Mouse (Mus musculus): ENCODE results near the gene Lrp1. TPM values are rescaled to one million over a fixed set of nuclear protein-coding genes. Genes with fewer than 3 reads are reported as not detected.
A peak's percentile ranks its signal among the peaks of the same experiment; 100 is the strongest.

Gene Lrp1
- polyA plus RNA-seq, 1 experiment: 2.1 TPM

- Histone ChIP-seq H3K4me1 (ENCODE audit: control insufficient read depth) (peaks cover 6% of the 10 kb centered on the region), H3K9me3 (ENCODE audit: control insufficient read depth, low read length) (no peaks in the 10 kb centered on the region), H3K36me3 (ENCODE audit: control insufficient read depth) (peaks cover 32% of the 10 kb centered on the region), H3K4me3 (replicated peaks) (no peak overlapping the region), H3K27me3 (ENCODE audit: control insufficient read depth) (no peaks in the 10 kb centered on the region)
- TF ChIP-seq TAL1 (IDR thresholded peaks at IDR 0.05; ENCODE audit: low read length): no peak
- TF ChIP-seq GATA1 (IDR thresholded peaks at IDR 0.05; ENCODE audit: low read length): no peak
These were observed 44.5 kb downstream of the Lrp1 start for GRCm38 (mm10) chr10:127576381-127576961.

- peaks cover 13% of the 10 kb centered on the region for H3K4me1 ChIP-seq (ENCODE audit: control insufficient read depth)
- no peak for TF ChIP-seq GATA1 (IDR thresholded peaks at IDR 0.05; ENCODE audit: low read length)
- TF ChIP-seq TAL1 (IDR thresholded peaks at IDR 0.05; ENCODE audit: low read length): no peak
- H3K36me3 ChIP-seq (ENCODE audit: control insufficient read depth): peaks cover 34% of the 10 kb centered on the region
- H3K9me3 ChIP-seq (ENCODE audit: control insufficient read depth, low read length): no peaks in the 10 kb centered on the region
- H3K4me3 ChIP-seq (replicated peaks): no peak overlapping the region
- H3K27me3 ChIP-seq (ENCODE audit: control insufficient read depth): no peaks in the 10 kb centered on the region
These were observed 45.2 kb downstream of the Lrp1 start for GRCm38 (mm10) chr10:127575741-127576140.

GRCm38 (mm10) chr10:127572281-127572680 lies 48.7 kb downstream of the Lrp1 start:
- Histone ChIP-seq H3K4me3 (replicated peaks) (no peak overlapping the region), H3K27me3 (ENCODE audit: control insufficient read depth) (no peaks in the 10 kb centered on the region), H3K9me3 (ENCODE audit: control insufficient read depth, low read length) (no peaks in the 10 kb centered on the region), H3K4me1 (ENCODE audit: control insufficient read depth) (peaks cover 32% of the 10 kb centered on the region), H3K36me3 (ENCODE audit: control insufficient read depth) (peaks cover 38% of the 10 kb centered on the region)
- TF ChIP-seq TAL1 (IDR thresholded peaks at IDR 0.05; ENCODE audit: low read length) (no peak), GATA1 (IDR thresholded peaks at IDR 0.05; ENCODE audit: low read length) (no peak)

GRCm38 (mm10) chr10:127570937-127571641 lies 49.9 kb downstream of the Lrp1 start:
- TF ChIP-seq GATA1 (IDR thresholded peaks at IDR 0.05; ENCODE audit: low read length): no peak
- no peak for TF ChIP-seq TAL1 (IDR thresholded peaks at IDR 0.05; ENCODE audit: low read length)
- H3K9me3 ChIP-seq (ENCODE audit: control insufficient read depth, low read length): no peaks in the 10 kb centered on the region
- H3K4me1 ChIP-seq (ENCODE audit: control insufficient read depth): peaks cover 32% of the 10 kb centered on the region
- no peak overlapping the region for H3K4me3 ChIP-seq (replicated peaks)
- peaks cover 39% of the 10 kb centered on the region for H3K36me3 ChIP-seq (ENCODE audit: control insufficient read depth)
- H3K27me3 ChIP-seq (ENCODE audit: control insufficient read depth): peaks cover 6% of the 10 kb centered on the region

GRCm38 (mm10) chr10:127570384-127570783 lies 50.6 kb downstream of the Lrp1 start:
- TF ChIP-seq TAL1 (IDR thresholded peaks at IDR 0.05; ENCODE audit: low read length) (peak; percentile 39; the same call in 1 of the 3 replicates), GATA1 (IDR thresholded peaks at IDR 0.05; ENCODE audit: low read length) (no peak)
- Histone ChIP-seq H3K4me3 (replicated peaks) (peak overlapping the region; percentile 13), H3K36me3 (ENCODE audit: control insufficient read depth) (peaks cover 40% of the 10 kb centered on the region), H3K27me3 (ENCODE audit: control insufficient read depth) (peaks cover 11% of the 10 kb centered on the region), H3K4me1 (ENCODE audit: control insufficient read depth) (peaks cover 32% of the 10 kb centered on the region), H3K9me3 (ENCODE audit: control insufficient read depth, low read length) (no peaks in the 10 kb centered on the region)

- TF ChIP-seq TAL1 (IDR thresholded peaks at IDR 0.05; ENCODE audit: low read length) (no peak), GATA1 (IDR thresholded peaks at IDR 0.05; ENCODE audit: low read length) (no peak)
- H3K9me3 ChIP-seq (ENCODE audit: control insufficient read depth, low read length): no peaks in the 10 kb centered on the region
- no peak overlapping the region for H3K4me3 ChIP-seq (replicated peaks)
- H3K36me3 ChIP-seq (ENCODE audit: control insufficient read depth): peaks cover 36% of the 10 kb centered on the region
- H3K4me1 ChIP-seq (ENCODE audit: control insufficient read depth): peaks cover 32% of the 10 kb centered on the region
- peaks cover 14% of the 10 kb centered on the region for H3K27me3 ChIP-seq (ENCODE audit: control insufficient read depth)
These were observed 51.5 kb downstream of the Lrp1 start for GRCm38 (mm10) chr10:127569450-127569849.

- Histone ChIP-seq H3K4me3 (replicated peaks) (no peak overlapping the region), H3K9me3 (ENCODE audit: control insufficient read depth, low read length) (no peaks in the 10 kb centered on the region), H3K4me1 (ENCODE audit: control insufficient read depth) (peaks cover 28% of the 10 kb centered on the region), H3K27me3 (ENCODE audit: control insufficient read depth) (peaks cover 16% of the 10 kb centered on the region), H3K36me3 (ENCODE audit: control insufficient read depth) (peaks cover 38% of the 10 kb centered on the region)
- TF ChIP-seq TAL1 (IDR thresholded peaks at IDR 0.05; ENCODE audit: low read length) (no peak), GATA1 (IDR thresholded peaks at IDR 0.05; ENCODE audit: low read length) (no peak)
These were observed 54.2 kb downstream of the Lrp1 start for GRCm38 (mm10) chr10:127566553-127567326.

- Histone ChIP-seq H3K36me3 (ENCODE audit: control insufficient read depth) (peaks cover 43% of the 10 kb centered on the region), H3K27me3 (ENCODE audit: control insufficient read depth) (peaks cover 16% of the 10 kb centered on the region), H3K4me1 (ENCODE audit: control insufficient read depth) (peaks cover 6% of the 10 kb centered on the region), H3K9me3 (ENCODE audit: control insufficient read depth, low read length) (no peaks in the 10 kb centered on the region), H3K4me3 (replicated peaks) (no peak overlapping the region)
- TF ChIP-seq TAL1 (IDR thresholded peaks at IDR 0.05; ENCODE audit: low read length) (no peak), GATA1 (IDR thresholded peaks at IDR 0.05; ENCODE audit: low read length) (no peak)
These were observed 56.6 kb downstream of the Lrp1 start for GRCm38 (mm10) chr10:127564301-127564700.

GRCm38 (mm10) chr10:127563840-127564239 lies 57.1 kb downstream of the Lrp1 start:
- Histone ChIP-seq H3K4me3 (replicated peaks) (no peak overlapping the region), H3K4me1 (ENCODE audit: control insufficient read depth) (peaks cover under 1% of the 10 kb centered on the region), H3K9me3 (ENCODE audit: control insufficient read depth, low read length) (no peaks in the 10 kb centered on the region), H3K36me3 (ENCODE audit: control insufficient read depth) (peaks cover 45% of the 10 kb centered on the region), H3K27me3 (ENCODE audit: control insufficient read depth) (peaks cover 16% of the 10 kb centered on the region)
- TF ChIP-seq GATA1 (IDR thresholded peaks at IDR 0.05; ENCODE audit: low read length): no peak
